Mouse (Mus musculus): Measurements from ENCODE around the gene Arg2.

The Arg2 gene

GRCm38 (mm10) chr12:79130299-79131177 is at the start of gene Arg2:
Gene Arg2, plus strand, starts transcription at chr12:79130777.
- peak; percentile 70 for DNase-seq

- peak; percentile 85 for DNase-seq
Observed at GRCm38 (mm10) chr12:79089182-79089812, 41.3 kb upstream of the Arg2 start, which contains the start of gene Pigh. Gene Pigh, minus strand, starts transcription at chr12:79089651.

GRCm38 (mm10) chr12:79092569-79092968 is 38.0 kb upstream of the Arg2 start:
- DNase-seq = peak; percentile 31

- no peak for DNase-seq
Observed at GRCm38 (mm10) chr12:79097106-79097752, 33.3 kb upstream of the Arg2 start.

GRCm38 (mm10) chr12:79103773-79104172 is 26.8 kb upstream of the Arg2 start:
- DNase-seq = no peak

- no peak for DNase-seq
Observed at GRCm38 (mm10) chr12:79104544-79104943, 26.0 kb upstream of the Arg2 start.

GRCm38 (mm10) chr12:79105312-79105711 is 25.3 kb upstream of the Arg2 start:
- DNase-seq = no peak

GRCm38 (mm10) chr12:79118991-79119390 is 11.6 kb upstream of the Arg2 start:
- no peak for DNase-seq

- no peak for DNase-seq
Observed at GRCm38 (mm10) chr12:79122820-79123219, 7.8 kb upstream of the Arg2 start.

- peak; percentile 10 for DNase-seq
Observed at GRCm38 (mm10) chr12:79131178-79131675, 650 bp downstream of the Arg2 start.

GRCm38 (mm10) chr12:79131706-79132460 is 1.3 kb downstream of the Arg2 start:
- DNase-seq = no peak

- peak; percentile 11 for DNase-seq
Observed at GRCm38 (mm10) chr12:79134676-79135075, 4.1 kb downstream of the Arg2 start.

- no peak for DNase-seq
Observed at GRCm38 (mm10) chr12:79135105-79135504, 4.5 kb downstream of the Arg2 start.

- DNase-seq = no peak
Observed at GRCm38 (mm10) chr12:79136949-79137348, 6.4 kb downstream of the Arg2 start.

GRCm38 (mm10) chr12:79138999-79139398 is 8.4 kb downstream of the Arg2 start:
- no peak for DNase-seq

- DNase-seq = no peak
Observed at GRCm38 (mm10) chr12:79139417-79139816, 8.8 kb downstream of the Arg2 start.

- DNase-seq = no peak
Observed at GRCm38 (mm10) chr12:79140811-79141210, 10.2 kb downstream of the Arg2 start.

GRCm38 (mm10) chr12:79141384-79141783 is 10.8 kb downstream of the Arg2 start:
- no peak for DNase-seq

GRCm38 (mm10) chr12:79149653-79150052 is 19.1 kb downstream of the Arg2 start:
- no peak for DNase-seq

- DNase-seq = no peak
Observed at GRCm38 (mm10) chr12:79162876-79163275, 32.3 kb downstream of the Arg2 start.

- no peak for DNase-seq
Observed at GRCm38 (mm10) chr12:79169173-79169572, 38.6 kb downstream of the Arg2 start.

- peak; percentile 34 for DNase-seq
Observed at GRCm38 (mm10) chr12:79170421-79170820, 39.8 kb downstream of the Arg2 start.

Measured in right cerebral cortex, postnatal 25 days (tissue).